Mouse (Mus musculus) kidney, adult 11 months (tissue): ENCODE measurements around the gene Fam136a.
A peak's percentile ranks its signal among the peaks of the same experiment; 100 is the strongest.
"Not testable (repeated sequence)": the region's sequence is repeated elsewhere in the genome, so short reads cannot be mapped to it uniquely, and the experiment has no call there.

Experiments used
- DNase-seq: peaks from one replicate; pipeline ENCODE4 v3.0.0; 2022

The Fam136a gene

DNA sequence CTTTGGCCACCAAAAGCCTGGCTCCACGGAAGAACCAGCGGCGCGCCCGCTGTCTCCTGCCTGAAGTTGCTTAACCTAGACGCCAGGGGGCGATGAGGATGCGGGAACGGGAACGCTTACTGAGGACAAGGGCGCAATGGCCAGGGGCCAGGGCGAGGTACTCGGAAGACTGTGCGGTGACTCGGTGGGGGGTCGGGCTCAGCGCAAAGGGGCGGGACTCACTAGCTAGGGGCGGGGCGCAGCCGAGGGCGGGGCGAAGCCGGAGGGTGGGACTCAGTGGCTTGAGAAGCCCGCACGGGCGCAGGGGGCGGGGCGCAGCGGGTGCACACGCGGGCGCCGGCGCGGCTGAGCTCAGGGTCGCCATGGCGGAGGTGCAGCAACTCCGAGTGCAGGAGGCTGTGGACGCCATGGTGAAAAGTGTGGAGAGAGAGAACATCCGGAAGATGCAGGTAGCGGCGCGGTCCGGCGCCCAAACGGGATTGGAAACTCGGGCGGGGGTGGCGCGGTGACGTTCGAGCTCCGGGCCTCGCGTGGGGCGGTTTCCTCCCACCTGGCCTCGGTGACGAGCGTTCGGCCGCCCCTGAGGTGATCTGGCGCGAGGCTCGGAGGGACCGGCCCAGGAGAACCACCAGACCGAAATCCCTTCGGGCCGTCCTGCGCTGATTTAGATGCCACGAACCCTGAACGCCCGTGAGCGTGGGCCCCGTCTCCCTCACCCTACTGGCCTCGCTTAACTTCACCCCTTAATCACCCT is at the start of gene Fam136a:
Fam136a (plus strand) TSS at position 276 of the 754 bp plus-strand sequence.
- peak; percentile 94 for DNase-seq

DNA sequence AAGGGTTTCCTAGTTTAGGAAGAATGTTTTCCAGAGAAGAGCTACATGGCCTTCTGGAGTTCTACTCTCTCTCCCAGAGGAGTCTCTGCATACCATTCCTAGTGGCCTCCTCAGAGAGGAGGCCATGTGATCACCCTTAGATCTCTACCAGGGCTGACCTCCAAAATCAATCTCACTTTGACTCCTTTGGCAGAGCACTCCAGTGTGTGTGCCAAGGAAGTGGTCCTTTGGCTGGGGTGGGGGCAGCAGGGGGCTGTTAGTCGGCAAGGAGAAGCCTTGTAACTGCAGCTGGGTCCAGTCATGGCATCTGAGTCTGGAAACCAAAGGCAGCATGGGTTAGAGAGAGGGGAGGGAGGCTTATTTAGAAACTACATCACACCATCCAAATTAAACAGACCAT is 48.4 kb upstream of the Fam136a start:
- DNase-seq = no peak

DNA sequence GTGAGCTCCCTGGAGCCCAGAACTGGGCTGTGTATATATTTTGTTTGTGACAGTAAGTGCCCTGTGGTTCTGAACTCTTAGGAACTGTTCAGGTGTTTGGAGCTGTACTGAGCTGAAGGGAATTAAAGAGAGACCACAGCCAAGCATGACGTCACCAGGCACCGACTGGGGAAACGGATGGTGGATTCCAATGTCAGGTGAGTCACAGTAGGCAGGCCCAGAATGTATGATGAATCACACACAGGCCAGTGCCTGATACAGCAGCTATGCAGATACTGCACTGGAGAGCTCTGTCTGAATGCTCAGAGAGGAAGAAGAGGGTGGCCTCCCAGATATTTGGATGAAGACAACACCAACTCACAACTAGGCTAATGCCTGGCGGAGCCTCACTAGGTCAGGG is 46.6 kb upstream of the Fam136a start:
- DNase-seq = no peak

DNA sequence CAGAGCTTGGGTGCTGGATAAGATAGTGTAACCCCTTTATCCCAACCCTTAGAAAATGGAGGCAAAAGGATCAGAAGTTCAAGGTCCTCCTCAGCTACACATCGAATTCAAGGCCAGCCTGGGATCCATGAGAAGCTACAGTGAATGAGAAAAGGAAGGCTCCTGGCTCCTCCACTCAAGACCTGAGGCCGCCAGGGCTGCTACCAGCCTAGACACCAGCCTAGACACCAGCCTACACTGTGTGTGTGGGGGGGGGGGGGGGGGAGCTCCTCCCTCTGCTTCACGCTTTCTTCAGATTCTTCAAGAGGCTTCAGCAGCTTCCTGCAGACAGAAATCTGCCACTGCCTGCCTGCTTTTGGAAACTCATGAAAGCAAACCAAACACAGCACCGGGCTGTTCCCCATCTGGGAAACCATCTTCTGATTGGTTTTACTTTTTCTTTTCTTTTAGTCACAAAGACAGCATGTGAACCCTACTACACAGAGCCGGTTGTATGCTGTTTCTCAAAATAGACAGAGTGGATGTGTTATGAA is 43.3 kb upstream of the Fam136a start:
- DNase-seq = no peak

DNA sequence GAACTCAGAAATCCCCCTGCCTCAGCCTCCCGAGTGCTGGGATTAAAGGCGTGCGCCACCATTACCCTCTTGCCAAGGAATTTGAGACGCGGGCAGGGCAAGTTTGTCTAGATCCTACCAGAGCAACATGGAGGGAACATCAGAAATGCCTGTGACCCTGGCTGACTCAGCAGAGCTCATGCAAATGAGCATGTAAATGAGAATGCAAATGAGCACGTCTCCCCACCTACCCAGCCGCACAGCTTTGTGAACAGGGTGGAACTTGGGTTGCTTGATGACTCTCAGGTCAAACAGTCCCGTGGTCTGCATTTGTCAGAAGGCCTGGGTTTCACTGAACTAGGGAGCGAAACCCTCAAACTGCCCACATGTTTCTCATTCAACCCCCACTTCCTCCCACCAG is 42.5 kb upstream of the Fam136a start:
- DNase-seq = no peak

DNA sequence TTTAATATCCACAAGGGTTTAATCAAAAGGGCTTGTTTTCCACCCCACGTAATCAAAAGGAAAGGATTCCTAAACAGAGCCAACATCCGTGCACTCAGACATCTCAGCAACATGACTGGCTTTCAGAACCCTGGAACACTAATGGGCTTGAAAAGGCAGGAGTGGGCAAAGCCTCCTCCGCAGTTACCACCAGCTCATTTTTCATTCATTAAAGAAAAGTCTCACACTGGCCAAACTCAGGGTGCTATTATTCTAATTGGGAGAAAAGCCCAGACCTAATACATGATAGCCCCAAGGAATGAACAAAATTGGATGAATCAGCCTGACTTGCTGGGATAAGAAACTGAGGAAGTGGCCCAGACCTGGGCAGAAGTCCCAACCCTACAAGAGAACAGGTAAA is 41.0 kb upstream of the Fam136a start:
- no peak for DNase-seq

DNA sequence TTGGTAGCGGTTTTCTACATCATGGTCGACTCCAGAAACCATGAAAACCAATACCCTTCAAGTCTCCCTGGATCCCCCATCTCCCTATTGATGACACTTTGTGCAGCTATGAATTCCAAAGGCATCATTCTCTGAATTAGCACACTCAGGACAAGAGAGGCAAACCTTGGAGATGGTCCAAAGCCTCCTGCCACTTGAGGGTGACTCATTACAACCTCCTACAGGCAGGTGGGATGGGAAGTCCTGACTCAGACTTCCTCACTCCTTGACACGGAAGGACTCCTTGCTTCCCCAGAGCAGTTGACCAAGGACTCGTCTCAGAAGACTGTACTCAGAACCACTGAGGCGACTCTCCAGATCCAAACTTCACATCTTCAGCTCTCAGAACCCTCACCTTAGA is 39.8 kb upstream of the Fam136a start:
- no peak for DNase-seq

DNA sequence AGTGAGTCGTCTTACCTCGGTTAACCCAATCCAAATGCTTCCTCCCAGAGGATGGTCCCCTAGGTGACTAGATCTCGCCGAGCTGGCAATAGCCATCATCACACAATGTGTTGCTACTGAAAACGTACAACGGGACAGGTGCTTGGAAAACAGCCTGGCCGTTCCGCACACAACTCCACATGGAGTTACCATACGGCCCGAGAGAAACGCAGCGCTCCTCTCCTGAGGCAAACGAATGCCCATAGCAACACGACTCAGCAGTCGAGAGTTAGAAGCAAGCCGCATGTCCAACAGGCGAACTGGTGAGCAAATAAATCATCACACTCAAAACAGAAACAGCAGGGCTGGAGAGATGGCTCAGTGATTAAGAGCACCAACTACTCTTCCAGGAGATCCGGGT is 38.6 kb upstream of the Fam136a start:
- DNase-seq = no peak

DNA sequence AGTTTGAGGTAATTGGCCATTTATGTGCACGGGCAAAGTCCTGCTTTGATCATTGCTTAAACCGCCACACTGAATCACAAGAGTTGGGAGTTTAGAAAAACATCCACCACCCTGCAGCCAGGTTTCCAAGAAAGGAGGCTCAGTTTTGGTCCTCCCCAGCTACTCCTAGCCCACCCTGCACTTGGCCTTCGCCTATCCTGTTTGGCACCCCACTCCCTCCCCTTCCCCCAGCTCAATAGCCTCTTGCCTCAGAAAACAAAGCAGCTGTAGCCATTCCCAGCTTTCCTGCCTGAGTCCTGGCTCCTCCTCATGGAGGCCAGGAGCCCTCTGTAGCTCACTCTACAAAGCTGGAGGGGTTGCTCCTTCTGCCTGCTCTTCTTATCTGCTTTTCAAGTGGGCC is 37.1 kb upstream of the Fam136a start:
- no peak for DNase-seq

DNA sequence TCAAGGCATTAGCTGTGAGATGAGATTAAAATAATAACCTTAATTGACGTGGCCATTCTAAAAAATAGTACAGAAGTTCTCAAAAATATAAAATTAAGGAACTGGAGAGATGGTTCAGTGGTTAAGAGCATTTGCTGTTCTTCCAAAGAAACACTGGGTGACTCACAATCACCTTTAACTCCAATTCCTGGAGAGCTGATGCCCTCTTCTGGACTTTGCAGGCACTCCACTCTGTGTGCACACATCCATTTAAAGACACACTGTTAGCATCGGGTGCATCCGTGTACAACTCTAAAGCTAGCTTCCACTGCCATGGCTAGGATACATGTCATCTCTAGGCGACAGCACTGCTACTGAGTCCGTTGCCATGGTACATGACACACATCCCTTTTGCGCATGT is 35.5 kb upstream of the Fam136a start:
- no peak for DNase-seq

DNA sequence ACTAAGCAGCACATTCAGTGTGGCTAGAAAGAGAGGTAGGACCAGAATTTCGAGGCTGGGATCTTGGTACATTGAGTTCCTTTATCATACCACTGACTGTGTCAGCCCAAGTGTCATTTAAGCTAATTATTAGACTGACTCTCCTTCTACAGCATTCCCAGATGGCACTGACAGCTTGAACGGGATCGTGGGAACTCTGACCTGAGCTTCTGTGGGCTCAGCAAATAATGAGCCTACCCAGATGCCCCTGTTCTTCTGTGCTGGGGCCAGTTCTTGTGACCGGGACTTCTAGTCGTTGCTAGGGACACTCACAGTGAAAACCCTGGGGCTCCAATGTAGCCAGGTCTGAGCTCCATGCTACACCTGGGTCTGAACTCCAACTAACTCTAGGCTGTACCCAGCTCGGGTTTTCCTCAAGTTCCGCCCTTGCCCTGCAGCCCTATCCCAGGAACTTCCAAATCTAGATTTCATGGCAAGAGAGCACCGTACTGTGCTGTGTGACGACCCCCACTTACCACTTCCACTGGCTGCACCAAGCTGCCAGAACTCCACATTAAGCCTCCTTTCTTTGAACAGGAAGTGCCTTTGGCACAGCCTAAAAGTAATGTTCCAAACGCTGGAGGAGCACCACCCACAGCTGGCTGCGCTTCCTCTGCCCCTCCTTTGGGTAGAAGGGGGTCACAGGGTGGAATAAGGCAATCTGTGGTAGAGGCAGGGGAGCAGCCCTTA is 30.2 kb upstream of the Fam136a start:
- peak; percentile 4 for DNase-seq

DNA sequence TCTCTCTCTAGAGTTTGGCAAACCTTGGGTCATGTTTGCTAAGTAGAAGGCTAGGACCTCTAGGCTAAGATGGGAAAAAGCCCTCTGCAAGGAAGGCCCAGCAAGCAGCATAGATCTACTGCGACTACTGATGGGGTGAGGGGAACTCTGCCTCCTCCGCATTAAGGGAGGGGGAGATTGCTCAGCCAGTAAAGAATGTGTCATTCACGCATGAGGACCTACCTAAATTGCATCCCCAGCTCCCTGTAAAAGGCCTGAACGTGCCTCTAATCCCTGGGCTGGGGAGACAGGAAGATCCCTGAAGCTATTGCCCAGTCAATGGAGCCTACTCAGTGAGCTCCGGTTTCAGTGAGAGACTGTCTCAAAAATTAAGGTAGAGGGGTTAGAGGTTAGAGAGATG is 29.6 kb upstream of the Fam136a start:
- no peak for DNase-seq

DNA sequence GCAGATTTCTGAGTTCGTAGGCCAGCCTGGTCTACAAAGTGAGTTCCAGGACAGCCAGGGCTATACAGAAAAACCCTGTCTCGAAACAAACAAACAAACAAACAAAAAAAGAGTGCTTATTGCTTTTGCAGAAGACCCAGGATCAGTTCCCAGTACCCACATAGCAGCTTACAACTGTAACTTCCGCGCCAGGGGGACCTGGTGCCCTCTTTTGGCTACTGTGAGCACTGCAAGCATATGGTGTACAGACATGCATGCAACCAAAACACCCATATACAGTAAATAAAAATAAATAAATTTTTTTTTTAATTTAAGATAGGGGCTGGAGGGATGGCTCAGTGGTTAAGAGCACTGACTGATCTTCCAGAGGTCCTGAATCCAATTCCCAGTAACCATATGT is 29.1 kb upstream of the Fam136a start:
- not testable (repeated sequence) for DNase-seq

DNA sequence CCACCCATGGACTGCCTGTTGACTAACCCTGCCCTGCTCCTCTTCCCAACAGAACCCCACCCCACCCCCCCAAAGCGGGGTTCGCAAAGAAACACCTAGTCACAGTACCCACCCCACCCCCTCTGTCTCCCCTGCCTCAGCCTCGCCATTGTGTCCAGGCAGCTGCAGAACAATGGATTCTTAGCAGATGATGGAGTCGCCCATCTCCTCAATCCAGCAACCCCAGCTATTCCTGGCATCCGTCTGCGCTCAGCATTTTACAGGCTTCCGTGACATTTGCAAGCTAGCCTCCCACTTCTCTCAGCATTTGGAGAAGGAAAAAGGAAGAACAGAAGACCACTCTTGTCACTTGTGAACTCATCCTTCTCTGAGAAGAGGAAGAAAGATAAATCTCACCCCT is 21.8 kb upstream of the Fam136a start:
- DNase-seq = no peak

DNA sequence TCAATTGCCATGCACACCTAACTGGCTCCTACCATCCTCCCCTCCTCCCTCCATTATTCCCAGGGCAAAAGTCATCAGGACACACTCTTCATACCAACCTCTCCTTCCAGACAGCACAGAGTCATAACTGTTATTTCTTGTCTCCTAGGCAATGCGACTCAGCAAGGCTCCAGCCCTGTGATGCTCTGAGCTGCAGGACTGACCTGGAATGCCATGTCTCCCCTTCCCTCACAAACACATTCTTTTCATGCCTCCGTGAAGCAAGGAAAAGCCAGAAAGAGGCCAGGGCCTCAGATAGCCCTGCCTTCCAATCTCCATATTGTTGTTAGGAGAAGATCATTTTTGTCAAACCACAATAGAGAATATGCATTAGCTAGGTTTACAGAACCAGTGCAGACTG is 19.4 kb upstream of the Fam136a start:
- no peak for DNase-seq

DNA sequence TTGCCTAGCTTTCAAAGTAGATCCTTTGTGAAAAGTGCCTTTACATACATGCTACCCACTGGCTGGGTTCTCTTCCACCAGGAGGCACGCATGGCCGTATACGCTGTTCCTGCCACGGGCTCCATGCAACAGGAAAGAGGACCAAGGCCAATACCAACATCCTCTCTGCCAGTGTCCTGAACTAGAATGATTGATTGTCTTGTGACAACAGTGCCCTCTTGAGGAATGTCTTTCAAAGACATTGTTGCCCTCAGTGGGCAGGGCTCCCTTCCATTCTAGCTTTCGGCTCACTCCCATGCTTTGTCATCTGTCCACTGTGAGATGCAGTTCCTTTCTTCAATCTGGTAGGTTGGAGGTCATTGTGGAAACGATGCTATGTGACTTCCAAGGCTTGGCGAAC is 16.2 kb upstream of the Fam136a start:
- DNase-seq = no peak

DNA sequence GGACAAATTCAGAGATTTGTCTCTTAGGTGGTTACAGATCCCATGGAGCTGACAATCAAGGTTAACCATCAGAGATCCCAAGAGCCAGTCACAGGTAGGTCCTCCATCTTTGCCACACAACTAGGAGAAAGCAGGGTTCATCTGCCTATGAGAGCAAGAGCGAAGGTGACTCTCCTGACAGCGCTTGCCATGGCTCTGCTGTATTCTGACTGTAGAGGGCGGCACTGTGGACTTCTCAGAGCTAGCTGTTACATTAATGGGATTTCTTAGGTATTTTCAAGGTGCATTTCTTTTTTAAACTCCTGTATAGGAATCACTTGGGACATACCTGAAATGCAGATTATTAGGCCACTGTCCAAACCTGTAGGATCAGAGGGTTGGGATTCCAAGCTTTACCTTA is 10.5 kb upstream of the Fam136a start:
- DNase-seq = no peak

DNA sequence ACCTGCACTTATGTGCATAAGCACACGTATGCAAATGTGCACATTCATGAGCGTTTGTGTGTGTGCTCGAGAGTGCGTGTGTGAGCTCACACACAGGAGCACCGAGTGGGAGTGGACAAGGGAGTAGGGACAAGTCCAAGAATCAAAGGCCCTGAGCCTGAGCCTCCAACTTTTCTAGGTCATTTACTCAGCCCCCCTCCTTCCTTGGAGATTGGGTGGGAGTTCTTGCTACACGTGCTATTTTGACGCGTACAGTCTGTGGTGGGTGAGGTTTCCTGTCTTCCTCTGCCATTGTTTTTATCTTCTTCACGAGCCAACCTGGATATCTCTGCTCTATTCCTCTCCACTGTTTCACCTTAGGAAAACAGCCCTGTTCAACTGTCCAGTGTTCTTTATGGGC is 8.5 kb upstream of the Fam136a start:
- no peak for DNase-seq

DNA sequence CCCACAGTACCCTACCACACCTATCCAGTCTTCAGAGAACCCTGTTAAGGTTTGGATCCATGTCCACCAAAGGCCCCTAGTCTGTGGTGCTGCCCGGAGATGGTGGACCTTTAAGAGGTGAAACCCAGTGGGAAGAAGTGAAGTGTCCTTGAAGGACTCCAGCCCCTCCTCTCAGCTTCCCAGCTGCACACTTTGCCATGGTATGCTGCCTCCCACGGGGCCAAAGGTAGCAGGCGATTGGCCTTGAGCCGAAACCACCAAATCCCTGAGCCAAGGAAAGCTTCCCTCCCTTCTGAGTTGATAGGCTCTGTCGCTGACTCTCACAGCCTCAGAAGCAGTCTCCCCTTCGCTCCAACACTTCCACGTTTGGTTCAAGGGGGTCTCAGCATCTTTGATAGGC is 4.8 kb upstream of the Fam136a start:
- peak; percentile 72 for DNase-seq

DNA sequence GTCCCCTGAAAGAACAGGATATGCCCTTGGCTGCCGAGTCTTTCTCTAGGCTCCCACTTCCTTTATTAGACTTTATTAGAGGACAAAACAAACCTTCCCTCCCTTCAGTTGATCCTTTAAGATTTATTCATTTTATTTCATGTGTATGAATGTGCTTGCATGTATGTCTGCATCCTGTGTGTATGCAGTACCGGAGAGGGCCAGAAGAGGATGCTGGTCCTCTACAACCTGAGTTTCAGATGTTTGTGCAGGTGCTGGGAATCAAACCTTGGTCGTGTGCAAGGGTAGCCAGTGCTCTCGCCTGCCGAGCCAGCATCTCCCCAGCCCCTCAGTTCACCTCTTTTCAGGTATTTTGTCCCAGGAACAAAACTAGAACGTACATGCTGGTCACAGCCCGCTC is 4.1 kb upstream of the Fam136a start:
- no peak for DNase-seq

DNA sequence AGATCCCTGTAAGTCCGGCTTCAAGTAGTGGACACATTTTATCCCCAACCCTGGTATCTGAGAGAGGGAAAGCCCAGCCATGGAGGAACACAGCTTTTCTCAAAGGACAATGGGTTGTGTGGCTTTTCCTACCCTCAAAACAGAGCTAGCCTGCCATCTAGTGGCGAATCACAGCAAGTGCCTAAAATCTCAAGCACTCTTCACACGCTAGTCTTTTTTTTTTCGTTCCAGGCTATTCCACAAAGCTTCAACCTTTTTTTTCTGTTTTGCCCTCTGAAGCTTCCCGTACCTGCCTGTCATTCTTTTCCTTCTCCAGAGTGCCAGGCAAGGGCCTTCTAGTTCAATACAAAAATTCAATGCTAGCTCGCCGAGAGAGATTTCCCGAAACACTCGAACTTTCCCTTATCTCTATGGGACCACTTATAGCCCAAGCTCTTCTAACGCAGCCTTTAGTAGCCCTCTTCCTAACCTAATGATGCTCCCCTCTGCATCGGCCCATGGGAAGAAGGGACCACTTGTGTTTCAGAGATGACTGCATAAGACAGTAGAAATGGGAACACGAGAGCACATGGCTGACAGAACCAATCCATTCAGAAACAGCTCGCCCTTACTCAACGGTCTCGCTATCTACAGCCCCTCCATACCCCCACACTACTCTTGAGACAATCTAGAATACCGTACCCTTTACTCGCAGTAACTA is 854 bp upstream of the Fam136a start:
- DNase-seq = peak; percentile 66

DNA sequence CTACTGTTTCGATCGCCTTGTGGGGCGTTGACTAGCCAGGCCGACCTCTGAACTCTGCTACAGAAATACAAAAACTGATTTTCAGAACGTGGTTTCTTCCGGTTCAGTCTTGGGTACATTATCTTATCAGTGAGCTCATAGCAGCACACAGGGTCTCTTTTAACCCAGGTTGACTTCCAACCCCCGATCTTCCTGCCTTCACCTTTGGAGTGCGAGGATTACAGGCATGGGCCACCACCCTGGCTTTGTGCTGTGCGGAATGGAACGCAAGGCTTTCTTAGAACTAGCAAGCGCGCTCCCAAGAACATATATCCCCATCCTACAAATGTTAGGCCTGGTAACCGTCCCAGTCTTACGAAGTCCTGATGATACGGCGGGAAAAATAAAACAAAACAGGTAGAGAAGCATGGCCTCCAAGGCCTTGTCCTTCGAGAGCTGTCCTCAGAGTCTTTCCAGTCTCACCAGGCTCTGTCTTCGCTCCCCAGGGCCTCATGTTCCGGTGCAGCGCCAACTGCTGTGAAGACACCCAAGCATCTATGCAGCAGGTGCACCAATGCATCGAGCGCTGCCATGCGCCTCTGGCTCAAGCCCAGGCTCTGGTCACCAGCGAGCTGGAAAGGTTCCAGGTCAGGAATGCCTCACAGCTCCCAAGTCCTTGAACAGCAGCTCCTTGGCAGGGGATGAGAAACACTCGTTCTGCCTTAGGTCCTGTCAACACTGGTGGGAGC is 843 bp downstream of the Fam136a start:
- peak; percentile 64 for DNase-seq

DNA sequence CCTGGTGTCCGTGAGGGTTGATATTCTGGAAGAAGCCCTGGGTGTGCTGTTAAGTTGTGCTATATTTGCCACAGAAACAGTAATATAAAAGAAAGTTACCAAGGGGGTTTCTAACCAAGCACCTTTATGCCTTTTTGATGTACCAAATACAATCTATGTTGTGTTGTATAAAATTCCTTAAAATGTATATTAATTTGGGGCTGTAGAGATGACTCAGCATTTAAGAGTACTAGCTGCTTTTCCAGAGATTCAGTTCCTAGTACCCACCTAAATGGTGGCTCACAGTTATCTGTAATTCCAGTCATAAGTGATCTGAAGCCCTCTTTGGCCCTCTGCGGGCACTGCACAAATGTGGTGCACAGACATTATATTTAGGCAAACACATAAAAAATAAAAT is 1.4 kb downstream of the Fam136a start:
- DNase-seq = no peak
